Mouse (Mus musculus) heart, embryonic 10.5 days (tissue): ENCODE data around the gene Gm36210. TPM values are rescaled to one million over a fixed set of nuclear protein-coding genes. Genes with fewer than 3 reads are reported as not detected.
A peak's percentile ranks its signal among the peaks of the same experiment; 100 is the strongest.
"Not testable (repeated sequence)": the region's sequence is repeated elsewhere in the genome, so short reads cannot be mapped to it uniquely, and the experiment has no call there.

ENCODE experiments used
- DNase-seq: peaks from one replicate; pipeline ENCODE4 v3.0.0-alpha.2; 2017; ENCODE audit warnings: low spot score
- H3K27ac ChIP-seq: fragments of 300-500 bp; sonication (generic); 2 replicates; pipeline ENCODE4 v1.5.1; 2016; ENCODE audit warnings: mild to moderate bottlenecking
- H3K27me3 ChIP-seq: fragments of 300-500 bp; sonication (generic); 2 replicates; pipeline ENCODE4 v1.6.1; 2016; ENCODE audit warnings: mild to moderate bottlenecking; ENCODE audit not compliant: poor library complexity, insufficient read depth, severe bottlenecking
- H3K36me3 ChIP-seq: fragments of 300-500 bp; sonication (generic); 2 replicates; pipeline ENCODE4 v1.6.1; 2016; ENCODE audit warnings: mild to moderate bottlenecking, moderate library complexity
- H3K4me1 ChIP-seq: fragments of 300-500 bp; sonication (generic); 2 replicates; pipeline ENCODE4 v1.6.1; 2016; ENCODE audit warnings: mild to moderate bottlenecking
- H3K4me3 ChIP-seq: fragments of 300-500 bp; sonication (generic); 2 replicates; pipeline ENCODE4 v1.5.1; 2016; ENCODE audit warnings: mild to moderate bottlenecking, moderate library complexity
- H3K9me3 ChIP-seq: fragments of 300-500 bp; sonication (generic); 2 replicates; pipeline ENCODE4 v1.6.1; 2016; ENCODE audit warnings: mild to moderate bottlenecking, moderate library complexity
- whole genome bisulfite sequencing: fragments of 180-500 bp; shearing (Covaris S2); methylation state at CpG from one replicate; pipeline ENCODE4 v1.1.7; 2016; 5-methylcytosine and 5-hydroxymethylcytosine counted together
- polyA plus RNA-seq: library from polyadenylated mRNA; unstranded; fragments of >200 nt; fragmentation: Nextera tagmentation; extraction: Ambion mirVana; gene quantifications from 2 replicates; pipeline ENCODE4 v1.2.1, GENCODE M21; 2016

Gm36210 gene
- polyA plus RNA-seq, 1 experiment from 2014 or later: 0.36 TPM

GRCm38 (mm10) chr7:4865090-4865489 lies 41.2 kb downstream of the Gm36210 start:
- Histone ChIP-seq H3K27ac (peak overlapping the region; percentile 92), H3K9me3 (no peaks in the 10 kb centered on the region), H3K27me3 (no peaks in the 10 kb centered on the region), H3K4me3 (peak overlapping the region; percentile 74), H3K4me1 (peaks cover 9% of the 10 kb centered on the region), H3K36me3 (no peaks in the 10 kb centered on the region)
- WGBS: 60% methylated on average over 5 of the region's 5 CpGs
- DNase-seq: no peak

- Histone ChIP-seq H3K27ac (no peak overlapping the region), H3K36me3 (no peaks in the 10 kb centered on the region)
Measured at GRCm38 (mm10) chr7:4864130-4864845, 42.0 kb downstream of the Gm36210 start.

GRCm38 (mm10) chr7:4863541-4864080 lies 42.7 kb downstream of the Gm36210 start:
- no peaks in the 10 kb centered on the region for H3K36me3 ChIP-seq
- 69% methylated on average over 7 of the region's 7 CpGs for WGBS
- no peak overlapping the region for H3K27ac ChIP-seq

More at GRCm38 (mm10) chr7:4864130-4864845, 42.0 kb downstream of the Gm36210 start:
- peaks cover 9% of the 10 kb centered on the region for H3K4me1 ChIP-seq
- no peaks in the 10 kb centered on the region for H3K9me3 ChIP-seq
- no peak overlapping the region for H3K4me3 ChIP-seq
- no peak for DNase-seq
- peaks cover 4% of the 10 kb centered on the region; the same call in 1 of the 2 replicates for H3K27me3 ChIP-seq
- 83% methylated on average over 5 of the region's 5 CpGs for WGBS

GRCm38 (mm10) chr7:4863041-4863440 lies 43.3 kb downstream of the Gm36210 start:
- Histone ChIP-seq H3K9me3 (no peaks in the 10 kb centered on the region), H3K27ac (no peak overlapping the region), H3K27me3 (peaks cover 11% of the 10 kb centered on the region; the same call in 1 of the 2 replicates), H3K4me1 (peaks cover 9% of the 10 kb centered on the region), H3K4me3 (no peak overlapping the region), H3K36me3 (no peaks in the 10 kb centered on the region)
- no peak for DNase-seq
- 66% methylated on average over 1 of the region's 1 CpGs for WGBS

More at GRCm38 (mm10) chr7:4863541-4864080, 42.7 kb downstream of the Gm36210 start:
- Histone ChIP-seq H3K9me3 (no peaks in the 10 kb centered on the region), H3K27me3 (peaks cover 10% of the 10 kb centered on the region; the same call in 1 of the 2 replicates), H3K4me1 (peaks cover 9% of the 10 kb centered on the region), H3K4me3 (no peak overlapping the region)
- no peak for DNase-seq

- not testable (repeated sequence) for H3K27ac ChIP-seq, H3K9me3 ChIP-seq, H3K36me3 ChIP-seq, H3K4me1 ChIP-seq, DNase-seq, H3K4me3 ChIP-seq
- 73% methylated on average over 3 of the region's 3 CpGs for WGBS
- peaks cover 21% of the 10 kb centered on the region for H3K27me3 ChIP-seq
Measured at GRCm38 (mm10) chr7:4860926-4861325, 45.4 kb downstream of the Gm36210 start.

- Histone ChIP-seq H3K27me3 (peaks cover 21% of the 10 kb centered on the region), H3K4me3 (no peak overlapping the region), H3K9me3 (no peaks in the 10 kb centered on the region), H3K27ac (no peak overlapping the region), H3K36me3 (no peaks in the 10 kb centered on the region), H3K4me1 (no peaks in the 10 kb centered on the region)
- no peak for DNase-seq
- 75% methylated on average over 12 of the region's 12 CpGs for WGBS
Measured at GRCm38 (mm10) chr7:4859418-4859978, 46.8 kb downstream of the Gm36210 start.

- Histone ChIP-seq H3K4me3 (no peak overlapping the region), H3K36me3 (no peaks in the 10 kb centered on the region), H3K27me3 (peaks cover 21% of the 10 kb centered on the region), H3K4me1 (no peaks in the 10 kb centered on the region), H3K9me3 (no peaks in the 10 kb centered on the region), H3K27ac (no peak overlapping the region)
- WGBS: 64% methylated on average over 7 of the region's 7 CpGs
- DNase-seq: no peak
Measured at GRCm38 (mm10) chr7:4857321-4857720, 49.0 kb downstream of the Gm36210 start.

GRCm38 (mm10) chr7:4856508-4856907 lies 49.8 kb downstream of the Gm36210 start:
- peaks cover 23% of the 10 kb centered on the region for H3K27me3 ChIP-seq

GRCm38 (mm10) chr7:4853613-4854012 lies 52.7 kb downstream of the Gm36210 start:
- peaks cover 32% of the 10 kb centered on the region for H3K27me3 ChIP-seq
- peak; percentile 42 for DNase-seq
- H3K27ac ChIP-seq: no peak overlapping the region
- no peaks in the 10 kb centered on the region for H3K4me1 ChIP-seq
- H3K4me3 ChIP-seq: no peak overlapping the region
- H3K36me3 ChIP-seq: no peaks in the 10 kb centered on the region
- H3K9me3 ChIP-seq: no peaks in the 10 kb centered on the region
- 66% methylated on average over 3 of the region's 3 CpGs for WGBS

More at GRCm38 (mm10) chr7:4856508-4856907, 49.8 kb downstream of the Gm36210 start:
- Histone ChIP-seq H3K9me3 (no peaks in the 10 kb centered on the region), H3K4me1 (no peaks in the 10 kb centered on the region), H3K27ac (no peak overlapping the region), H3K4me3 (no peak overlapping the region), H3K36me3 (no peaks in the 10 kb centered on the region)
- WGBS: 85% methylated on average over 9 of the region's 9 CpGs
- DNase-seq: peak; percentile 28

- peak; percentile 69 for DNase-seq
- Histone ChIP-seq H3K9me3 (peaks cover 6% of the 10 kb centered on the region; the same call in 1 of the 2 replicates), H3K36me3 (no peaks in the 10 kb centered on the region), H3K4me3 (no peak overlapping the region), H3K4me1 (no peaks in the 10 kb centered on the region), H3K27ac (no peak overlapping the region), H3K27me3 (peaks cover 36% of the 10 kb centered on the region; the same call in 1 of the 2 replicates)
- WGBS: 63% methylated on average over 8 of the region's 8 CpGs
Measured at GRCm38 (mm10) chr7:4851315-4851688, 55.0 kb downstream of the Gm36210 start.

- no peak overlapping the region for H3K4me3 ChIP-seq
- peaks cover 6% of the 10 kb centered on the region; the same call in 1 of the 2 replicates for H3K9me3 ChIP-seq
- H3K27ac ChIP-seq: no peak overlapping the region
- no peaks in the 10 kb centered on the region for H3K4me1 ChIP-seq
- H3K36me3 ChIP-seq: no peaks in the 10 kb centered on the region
- peaks cover 39% of the 10 kb centered on the region; the same call in 1 of the 2 replicates for H3K27me3 ChIP-seq
- peak; percentile 57 for DNase-seq
- 69% methylated on average over 11 of the region's 11 CpGs for WGBS
Measured at GRCm38 (mm10) chr7:4850621-4851314, 55.5 kb downstream of the Gm36210 start.

- Histone ChIP-seq H3K27me3 (peaks cover 53% of the 10 kb centered on the region), H3K4me1 (peaks cover 6% of the 10 kb centered on the region), H3K9me3 (peaks cover 6% of the 10 kb centered on the region; the same call in 1 of the 2 replicates), H3K4me3 (no peak overlapping the region), H3K27ac (no peak overlapping the region), H3K36me3 (no peaks in the 10 kb centered on the region)
- 60% methylated on average over 9 of the region's 9 CpGs for WGBS
- peak; percentile 67 for DNase-seq
Measured at GRCm38 (mm10) chr7:4849372-4849771, 56.9 kb downstream of the Gm36210 start.
